In genomic region chr17:85664618-85665320, GRCm38 (mm10) we compare ENCODE assay signal across 7 mouse cellular contexts. TPM values are rescaled to one million over a fixed set of nuclear protein-coding genes. Genes with fewer than 3 reads are reported as not detected.
DNase-seq lines count a peak whose midpoint lies in the region; ATAC-seq and TF ChIP-seq lines count a peak whose summit lies in the region.

No protein-coding gene starts in this region.

- peak; percentile 84 for TF ChIP-seq CTCF in hindbrain, postnatal 0 days (IDR thresholded peaks at IDR 0.05; ENCODE audit: low read depth)

- H3K4me1 ChIP-seq in hindbrain, postnatal 0 days (ENCODE audit: insufficient read depth, low read length), result no peaks in the 10 kb centered on the region

- H3K27me3 ChIP-seq in hindbrain, postnatal 0 days (ENCODE audit: insufficient read depth, low read length), result peaks cover 9% of the 10 kb centered on the region

- peak; percentile 54 to 66 for DNase-seq in adrenal gland, adult 18-20 months (ENCODE audit: low spot score in 2 of 2)
- DNase-seq in gastrocnemius, postnatal 10 days, result peak; percentile 73
- DNase-seq in hindbrain, postnatal 0 days (ENCODE audit: low spot score), result peak; percentile 92
- peak; percentile 42 for DNase-seq in left cerebral cortex, adult 11 months (ENCODE audit: low spot score)
- peak; percentile 65 to 74 for DNase-seq in lung, postnatal 4 days
- peak; percentile 75 for DNase-seq in right cerebral cortex, postnatal 14 days

- 2% methylated on average over 20 of the region's 20 CpGs for WGBS in hindbrain, postnatal 0 days

- H3K4me3 ChIP-seq in hindbrain, postnatal 0 days (ENCODE audit: low read length), result peak overlapping the region; percentile 18

- no peaks in the 10 kb centered on the region for H3K36me3 ChIP-seq in hindbrain, postnatal 0 days (ENCODE audit: insufficient read depth, low read length)

- H3K9ac ChIP-seq in hindbrain, postnatal 0 days (replicated peaks; ENCODE audit: low read length), result no peak overlapping the region; the same call in 1 of the 2 replicates

- ATAC-seq in common myeloid progenitor, adult 5-6 weeks (replicated peaks; ENCODE audit: low read depth, poor library complexity, severe bottlenecking), result peak; percentile 86
- peak; percentile 90 for ATAC-seq in hindbrain, postnatal 0 days

- H3K27ac ChIP-seq in hindbrain, postnatal 0 days, result no peak overlapping the region

- H3K4me2 ChIP-seq in hindbrain, postnatal 0 days (ENCODE audit: low read depth, low read length), result peak overlapping the region; percentile 53

- no peaks in the 10 kb centered on the region for H3K9me3 ChIP-seq in hindbrain, postnatal 0 days (ENCODE audit: low read length)

RNA-seq across cellular contexts. Expression of gene Six2, which starts 23.3 kb away (rescaled TPM):
- total RNA-seq in adrenal gland, adult 18-20 months (2021), result not detected
- total RNA-seq in common myeloid progenitor, adult 5-6 weeks (2017), result not detected in 2 replicates
- total RNA-seq in gastrocnemius, postnatal 10 days (2021), result 10 to 100 TPM; 13.0 to 13.7 TPM
- total RNA-seq in hindbrain, postnatal 0 days (2014; rRNA removed), result 0.42 and 1.2 TPM in 2 replicates
- 0.51 and 0.93 TPM in 2 replicates for polyA plus RNA-seq in hindbrain, postnatal 0 days (2015; fragmentation: Nextera tagmentation; extraction: Ambion mirVana)

RNA-seq across cellular contexts. Expression of gene Six3, which starts 51.4 kb away (rescaled TPM):
- total RNA-seq in adrenal gland, adult 18-20 months (2021), result not detected
- total RNA-seq in common myeloid progenitor, adult 5-6 weeks (2017), result not detected in 2 replicates
- total RNA-seq in gastrocnemius, postnatal 10 days (2021), result not detected
- 0.63 and 0.86 TPM in 2 replicates for total RNA-seq in hindbrain, postnatal 0 days (2014; rRNA removed)
- polyA plus RNA-seq in hindbrain, postnatal 0 days (2015; fragmentation: Nextera tagmentation; extraction: Ambion mirVana), result 1.1 TPM in 1 of 2 replicates, not detected in the other

Comparison
In these comparisons a context has a peak if more than half of its experiments do, and no peak if none do; other contexts are left out.
1. DNase-seq: peak in every context shown above with its lines; median percentile 92 in hindbrain, postnatal 0 days; 75 in right cerebral cortex, postnatal 14 days; 73 in gastrocnemius, postnatal 10 days; 70 in lung, postnatal 4 days; 60 in adrenal gland, adult 18-20 months; 42 in left cerebral cortex, adult 11 months.